ENCODE assay signal across 12 mouse cellular contexts in the genomic region with DNA sequence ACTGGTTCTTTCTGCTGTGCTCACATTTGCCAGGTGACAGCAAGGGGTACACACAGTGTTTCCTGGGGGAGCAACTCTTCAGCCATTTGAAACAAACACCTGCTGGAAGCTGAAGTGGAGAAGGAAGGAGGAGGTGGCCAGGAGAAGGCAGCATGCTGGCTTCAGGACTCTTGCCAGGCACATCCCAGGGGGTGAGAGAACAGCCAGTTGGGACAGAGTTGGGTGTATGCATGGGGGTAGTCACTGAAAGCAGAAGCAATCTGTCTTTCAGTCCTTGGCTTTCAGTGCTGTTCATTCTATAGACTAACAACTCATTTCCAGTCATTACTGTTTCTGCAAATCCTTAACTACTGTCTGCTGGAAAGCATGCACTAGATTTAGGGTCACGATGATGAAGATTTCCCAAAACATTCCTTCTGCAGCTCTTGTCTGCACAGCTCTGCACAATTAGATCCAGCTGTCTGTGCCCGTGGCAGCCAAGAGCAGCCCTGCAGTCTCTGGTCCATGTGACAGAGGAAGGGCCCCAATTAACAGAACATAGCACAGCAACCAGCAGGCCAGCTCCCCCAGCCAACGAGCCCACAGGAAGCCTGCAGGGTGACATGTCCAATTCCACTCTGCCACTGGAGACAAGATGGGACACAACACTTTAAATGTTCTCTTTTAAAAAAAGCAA.
DNase-seq lines count a peak whose midpoint lies in the region; ATAC-seq and TF ChIP-seq lines count a peak whose summit lies in the region.
"Had no signal": no experiment of that assay in that cellular context is flagged by ENCODE, and none has a peak within 500 bp of the region (broad histone marks: within the 10 kb centered on the region; RNA-seq: fewer than 3 reads in every experiment).

No protein-coding gene starts in this region.

- no peaks in the 10 kb centered on the region for H3K27me3 ChIP-seq in cerebellum, adult 2 months (ENCODE audit: control insufficient read depth, insufficient read depth, low read length)
- H3K27me3 ChIP-seq in hindbrain, embryonic 15.5 days = no peaks in the 10 kb centered on the region
- no peaks in the 10 kb centered on the region for H3K27me3 ChIP-seq in hindbrain, embryonic 14.5 days (ENCODE audit: control insufficient read depth, insufficient read depth, low read length)
- no peaks in the 10 kb centered on the region for H3K27me3 ChIP-seq in lung, embryonic 15.5 days
- H3K27me3 ChIP-seq in limb, embryonic 12.5 days = no peaks in the 10 kb centered on the region
- H3K27me3 ChIP-seq: heart, embryonic 15.5 days; liver, embryonic 15.5 days had no signal

- no peak for ATAC-seq in hindbrain, embryonic 15.5 days (ENCODE audit: low FRiP score, low read depth)
- no peak for ATAC-seq in hindbrain, embryonic 14.5 days (ENCODE audit: low FRiP score)
- ATAC-seq in lung, embryonic 15.5 days (ENCODE audit: borderline replicate concordance, extremely low read depth, low FRiP score, low TSS enrichment) = peak; percentile 57; the same call in 1 of the 2 replicates
- no peak for ATAC-seq in limb, embryonic 12.5 days (ENCODE audit: insufficient number of reproducible peaks, insufficient read depth, low FRiP score, low TSS enrichment, low read depth)
- ATAC-seq: midbrain, embryonic 16.5 days had no signal

- TF ChIP-seq POLR2A in cerebellum, adult 2 months (IDR thresholded peaks at IDR 0.05; ENCODE audit: borderline replicate concordance, insufficient read depth, low read length) = no peak
- TF ChIP-seq POLR2A in lung, adult 2 months (IDR thresholded peaks at IDR 0.05; ENCODE audit: borderline replicate concordance, extremely low read depth, low read depth, low read length) = no peak

- peak; percentile 52 for DNase-seq in cerebellum, adult 2 months
- DNase-seq in cerebellum, adult 8-10 months = no peak
- DNase-seq in hindbrain, embryonic 14.5 days (ENCODE audit: low spot score) = no peak
- no peak for DNase-seq in lung, adult 2 months
- DNase-seq in urinary bladder, postnatal 4 days (ENCODE audit: low spot score in 2 of 2) = no peak
- DNase-seq: B cell, adult 2 months had no signal

- no peak overlapping the region for H3K4me2 ChIP-seq in hindbrain, embryonic 15.5 days
- no peak overlapping the region for H3K4me2 ChIP-seq in hindbrain, embryonic 14.5 days (replicated peaks)
- H3K4me2 ChIP-seq in lung, embryonic 15.5 days = no peak overlapping the region
- H3K4me2 ChIP-seq in limb, embryonic 12.5 days = no peak overlapping the region
- H3K4me2 ChIP-seq: heart, embryonic 15.5 days; liver, embryonic 15.5 days had no signal

- 10% methylated on average over 3 of the region's 3 CpGs for WGBS in cerebellum, adult 2 months
- WGBS in hindbrain, embryonic 15.5 days = 63% methylated on average over 3 of the region's 3 CpGs
- WGBS in hindbrain, embryonic 14.5 days = 58% methylated on average over 3 of the region's 3 CpGs
- WGBS in lung, embryonic 15.5 days = 44% methylated on average over 3 of the region's 3 CpGs
- 60% methylated on average over 3 of the region's 3 CpGs for WGBS in lung, adult 2 months
- whole genome bisulfite sequencing in limb, embryonic 12.5 days = 9% methylated on average over 3 of the region's 3 CpGs

- no peak overlapping the region for H3K27ac ChIP-seq in cerebellum, adult 2 months (ENCODE audit: insufficient read depth, low read length)
- H3K27ac ChIP-seq in hindbrain, embryonic 15.5 days (replicated peaks) = 0 out of 2 replicates have a peak overlapping the region, but pooled peaks have one; percentile 14
- H3K27ac ChIP-seq in hindbrain, embryonic 14.5 days = no peak overlapping the region
- no peak overlapping the region for H3K27ac ChIP-seq in lung, embryonic 15.5 days
- peak overlapping the region; percentile 70 for H3K27ac ChIP-seq in limb, embryonic 12.5 days
- H3K27ac ChIP-seq: heart, embryonic 15.5 days; liver, embryonic 15.5 days had no signal

- H3K4me3 ChIP-seq in cerebellum, adult 2 months (replicated peaks; ENCODE audit: insufficient read depth, low read depth, low read length) = no peak overlapping the region
- H3K4me3 ChIP-seq in hindbrain, embryonic 15.5 days = no peak overlapping the region
- H3K4me3 ChIP-seq in hindbrain, embryonic 14.5 days (replicated peaks; ENCODE audit: low read length) = no peak overlapping the region
- H3K4me3 ChIP-seq in lung, embryonic 15.5 days = no peak overlapping the region
- no peak overlapping the region for H3K4me3 ChIP-seq in lung, adult 2 months (replicated peaks; ENCODE audit: extremely low read depth, low read depth, low read length)
- H3K4me3 ChIP-seq in limb, embryonic 12.5 days (replicated peaks) = no peak overlapping the region
- H3K4me3 ChIP-seq: heart, embryonic 15.5 days; liver, embryonic 15.5 days had no signal

- no peaks in the 10 kb centered on the region for H3K9me3 ChIP-seq in hindbrain, embryonic 15.5 days
- H3K9me3 ChIP-seq in hindbrain, embryonic 14.5 days (ENCODE audit: control insufficient read depth, low read length) = no peaks in the 10 kb centered on the region
- no peaks in the 10 kb centered on the region for H3K9me3 ChIP-seq in lung, embryonic 15.5 days
- H3K9me3 ChIP-seq in limb, embryonic 12.5 days = no peaks in the 10 kb centered on the region
- H3K9me3 ChIP-seq: heart, embryonic 15.5 days; liver, embryonic 15.5 days had no signal

- H3K4me1 ChIP-seq in cerebellum, adult 2 months (ENCODE audit: control insufficient read depth, insufficient read depth, low read length) = peaks cover 15% of the 10 kb centered on the region
- peaks cover 13% of the 10 kb centered on the region for H3K4me1 ChIP-seq in hindbrain, embryonic 15.5 days (replicated peaks)
- peaks cover 5% of the 10 kb centered on the region; the same call in 1 of the 2 replicates for H3K4me1 ChIP-seq in hindbrain, embryonic 14.5 days (replicated peaks; ENCODE audit: control insufficient read depth, insufficient read depth, low read length)
- peaks cover 13% of the 10 kb centered on the region for H3K4me1 ChIP-seq in lung, embryonic 15.5 days
- H3K4me1 ChIP-seq in lung, adult 2 months (ENCODE audit: control insufficient read depth, insufficient read depth, low read length) = peaks cover 6% of the 10 kb centered on the region
- H3K4me1 ChIP-seq in limb, embryonic 12.5 days (replicated peaks) = peaks cover 59% of the 10 kb centered on the region
- H3K4me1 ChIP-seq: liver, embryonic 15.5 days had no signal

- 0 out of 2 replicates have a peak, but pooled peaks cover 11% of the 10 kb centered on the region for H3K36me3 ChIP-seq in hindbrain, embryonic 15.5 days
- H3K36me3 ChIP-seq in hindbrain, embryonic 14.5 days (replicated peaks; ENCODE audit: control insufficient read depth, insufficient read depth) = peaks cover 4% of the 10 kb centered on the region; the same call in 1 of the 2 replicates
- no peaks in the 10 kb centered on the region for H3K36me3 ChIP-seq in lung, embryonic 15.5 days
- no peaks in the 10 kb centered on the region for H3K36me3 ChIP-seq in limb, embryonic 12.5 days
- H3K36me3 ChIP-seq: heart, embryonic 15.5 days; liver, embryonic 15.5 days had no signal

- no peak overlapping the region for H3K9ac ChIP-seq in hindbrain, embryonic 15.5 days
- H3K9ac ChIP-seq in hindbrain, embryonic 14.5 days = no peak overlapping the region
- H3K9ac ChIP-seq in lung, embryonic 15.5 days = no peak overlapping the region
- no peak overlapping the region for H3K9ac ChIP-seq in limb, embryonic 12.5 days (replicated peaks)
- H3K9ac ChIP-seq: heart, embryonic 15.5 days; liver, embryonic 15.5 days had no signal

- no peak for TF ChIP-seq CTCF in cerebellum, adult 2 months (IDR thresholded peaks at IDR 0.05; ENCODE audit: borderline replicate concordance, insufficient read depth, low read depth, low read length)
- no peak for TF ChIP-seq CTCF in lung, adult 2 months (IDR thresholded peaks at IDR 0.05; ENCODE audit: insufficient read depth, low read length)

Comparison
In these comparisons a context has a peak if more than half of its experiments do, and no peak if none do; other contexts are left out.
1. DNase-seq: peak in cerebellum, adult 2 months (2 of 2); none in cerebellum, adult 8-10 months (single experiment), hindbrain, embryonic 14.5 days (single experiment), lung, adult 2 months (single experiment) and urinary bladder, postnatal 4 days (0 of 2).
2. H3K27ac ChIP-seq: peak in hindbrain, embryonic 15.5 days (single experiment) and limb, embryonic 12.5 days (single experiment); none in cerebellum, adult 2 months (single experiment), hindbrain, embryonic 14.5 days (single experiment) and lung, embryonic 15.5 days (single experiment).